Mouse (Mus musculus): ENCODE results near the gene Cdk5. TPM values are rescaled to one million over a fixed set of nuclear protein-coding genes. Genes with fewer than 3 reads are reported as not detected.

The Cdk5 gene
- 78.0 and 83.2 TPM in 2 replicates for polyA plus RNA-seq (2012; rRNA removed)

GRCm38 (mm10) chr5:24423129-24424003, at the start of gene Cdk5, which contains the start of gene Slc4a2:
Gene Cdk5 (minus strand): TSS chr5:24423530.
Gene Slc4a2 (plus strand): TSS chr5:24423837.
- H3K4me3 ChIP-seq (ENCODE audit: insufficient read depth, low read depth, low read length) = peak within 1 kb of the TSS; percentile 70
- peaks cover 14% of the 10 kb centered on the region; the same call in 1 of the 2 replicates for H3K4me1 ChIP-seq (ENCODE audit: control insufficient read depth, insufficient read depth, low read length)
- H3K36me3 ChIP-seq (ENCODE audit: control insufficient read depth, insufficient read depth, low read length) = no peaks in the 10 kb centered on the region
- no peaks in the 10 kb centered on the region for H3K27me3 ChIP-seq (replicated peaks; ENCODE audit: control insufficient read depth, insufficient read depth, low read length)
- WGBS = under 1% methylated on average over 46 of the region's 46 CpGs
- peak; percentile 100 for DNase-seq
- H3K27ac ChIP-seq (ENCODE audit: insufficient read depth, low read depth, low read length) = peak within 1 kb of the TSS; percentile 99
- TF ChIP-seq POLR2A (IDR thresholded peaks at IDR 0.05; ENCODE audit: low read depth, low read length) = peak; percentile 86
- no peak for TF ChIP-seq CTCF (conservative IDR thresholded peaks at IDR 0.05; ENCODE audit: insufficient read depth, insufficient read length, low read depth, low read length)

GRCm38 (mm10) chr5:24470600-24470999, 47.3 kb upstream of the Cdk5 start:
- DNase-seq = peak; percentile 84
- Histone ChIP-seq H3K4me3 (ENCODE audit: insufficient read depth, low read depth, low read length) (no peak overlapping the region), H3K4me1 (ENCODE audit: control insufficient read depth, insufficient read depth, low read length) (peaks cover 5% of the 10 kb centered on the region), H3K27ac (ENCODE audit: insufficient read depth, low read depth, low read length) (no peak overlapping the region), H3K27me3 (replicated peaks; ENCODE audit: control insufficient read depth, insufficient read depth, low read length) (no peaks in the 10 kb centered on the region), H3K36me3 (ENCODE audit: control insufficient read depth, insufficient read depth, low read length) (no peaks in the 10 kb centered on the region)
- no peak for TF ChIP-seq POLR2A (IDR thresholded peaks at IDR 0.05; ENCODE audit: low read depth, low read length)
- peak; percentile 96 for TF ChIP-seq CTCF (conservative IDR thresholded peaks at IDR 0.05; ENCODE audit: insufficient read depth, insufficient read length, low read depth, low read length)
- WGBS = 13% methylated on average over 5 of the region's 5 CpGs

- no peak for DNase-seq
- Histone ChIP-seq H3K4me1 (ENCODE audit: control insufficient read depth, insufficient read depth, low read length) (peaks cover 9% of the 10 kb centered on the region), H3K36me3 (ENCODE audit: control insufficient read depth, insufficient read depth, low read length) (no peaks in the 10 kb centered on the region), H3K4me3 (ENCODE audit: insufficient read depth, low read depth, low read length) (no peak overlapping the region), H3K27ac (ENCODE audit: insufficient read depth, low read depth, low read length) (no peak overlapping the region), H3K27me3 (replicated peaks; ENCODE audit: control insufficient read depth, insufficient read depth, low read length) (no peaks in the 10 kb centered on the region)
- no peak for TF ChIP-seq POLR2A (IDR thresholded peaks at IDR 0.05; ENCODE audit: low read depth, low read length)
- TF ChIP-seq CTCF (conservative IDR thresholded peaks at IDR 0.05; ENCODE audit: insufficient read depth, insufficient read length, low read depth, low read length) = no peak
- 77% methylated on average over 12 of the region's 12 CpGs for WGBS
Observed at GRCm38 (mm10) chr5:24466762-24467161, 43.4 kb upstream of the Cdk5 start.

- TF ChIP-seq CTCF (conservative IDR thresholded peaks at IDR 0.05; ENCODE audit: insufficient read depth, insufficient read length, low read depth, low read length) = no peak
- no peak for TF ChIP-seq POLR2A (IDR thresholded peaks at IDR 0.05; ENCODE audit: low read depth, low read length)
- Histone ChIP-seq H3K36me3 (ENCODE audit: control insufficient read depth, insufficient read depth, low read length) (no peaks in the 10 kb centered on the region), H3K4me1 (ENCODE audit: control insufficient read depth, insufficient read depth, low read length) (peaks cover 6% of the 10 kb centered on the region), H3K27ac (ENCODE audit: insufficient read depth, low read depth, low read length) (no peak overlapping the region), H3K4me3 (ENCODE audit: insufficient read depth, low read depth, low read length) (no peak overlapping the region), H3K27me3 (replicated peaks; ENCODE audit: control insufficient read depth, insufficient read depth, low read length) (no peaks in the 10 kb centered on the region)
- WGBS = 78% methylated on average over 7 of the region's 7 CpGs
- no peak for DNase-seq
Observed at GRCm38 (mm10) chr5:24455613-24456012, 32.3 kb upstream of the Cdk5 start.

- H3K36me3 ChIP-seq (ENCODE audit: control insufficient read depth, insufficient read depth, low read length) = no peaks in the 10 kb centered on the region
- no peak for DNase-seq
- H3K4me1 ChIP-seq (ENCODE audit: control insufficient read depth, insufficient read depth, low read length) = peaks cover 6% of the 10 kb centered on the region
- TF ChIP-seq POLR2A (IDR thresholded peaks at IDR 0.05; ENCODE audit: low read depth, low read length) (no peak), CTCF (conservative IDR thresholded peaks at IDR 0.05; ENCODE audit: insufficient read depth, insufficient read length, low read depth, low read length) (no peak)
- WGBS = 74% methylated on average over 3 of the region's 3 CpGs
- no peak overlapping the region for H3K27ac ChIP-seq (ENCODE audit: insufficient read depth, low read depth, low read length)
- H3K27me3 ChIP-seq (replicated peaks; ENCODE audit: control insufficient read depth, insufficient read depth, low read length) = no peaks in the 10 kb centered on the region
- H3K4me3 ChIP-seq (ENCODE audit: insufficient read depth, low read depth, low read length) = no peak overlapping the region
Observed at GRCm38 (mm10) chr5:24455076-24455475, 31.7 kb upstream of the Cdk5 start.

GRCm38 (mm10) chr5:24453985-24454303, 30.6 kb upstream of the Cdk5 start:
- no peak overlapping the region for H3K4me3 ChIP-seq (ENCODE audit: insufficient read depth, low read depth, low read length)
- no peak for TF ChIP-seq POLR2A (IDR thresholded peaks at IDR 0.05; ENCODE audit: low read depth, low read length)
- no peak for TF ChIP-seq CTCF (conservative IDR thresholded peaks at IDR 0.05; ENCODE audit: insufficient read depth, insufficient read length, low read depth, low read length)
- no peaks in the 10 kb centered on the region for H3K36me3 ChIP-seq (ENCODE audit: control insufficient read depth, insufficient read depth, low read length)
- H3K4me1 ChIP-seq (ENCODE audit: control insufficient read depth, insufficient read depth, low read length) = peaks cover 6% of the 10 kb centered on the region
- no peak for DNase-seq
- H3K27me3 ChIP-seq (replicated peaks; ENCODE audit: control insufficient read depth, insufficient read depth, low read length) = no peaks in the 10 kb centered on the region
- H3K27ac ChIP-seq (ENCODE audit: insufficient read depth, low read depth, low read length) = no peak overlapping the region
- 40% methylated on average over 2 of the region's 2 CpGs for WGBS

- H3K27me3 ChIP-seq (replicated peaks; ENCODE audit: control insufficient read depth, insufficient read depth, low read length) = no peaks in the 10 kb centered on the region
- TF ChIP-seq CTCF (conservative IDR thresholded peaks at IDR 0.05; ENCODE audit: insufficient read depth, insufficient read length, low read depth, low read length) (no peak), POLR2A (IDR thresholded peaks at IDR 0.05; ENCODE audit: low read depth, low read length) (no peak)
- no peak for DNase-seq
- peak overlapping the region; percentile 71 for H3K4me3 ChIP-seq (ENCODE audit: insufficient read depth, low read depth, low read length)
- WGBS = 38% methylated on average over 5 of the region's 5 CpGs
- no peak overlapping the region for H3K27ac ChIP-seq (ENCODE audit: insufficient read depth, low read depth, low read length)
- peaks cover 6% of the 10 kb centered on the region for H3K4me1 ChIP-seq (ENCODE audit: control insufficient read depth, insufficient read depth, low read length)
- H3K36me3 ChIP-seq (ENCODE audit: control insufficient read depth, insufficient read depth, low read length) = no peaks in the 10 kb centered on the region
Observed at GRCm38 (mm10) chr5:24453283-24453984, 30.1 kb upstream of the Cdk5 start.
